Mouse (Mus musculus) regulatory T cell (primary cell): ENCODE measurements at regions not wholly inside any gene's neighbourhood (a gene's known extent, or its start where the extent isn't known, plus 50 kb on each side); places are given as distances from the start of the nearest gene placed in this dataset.

Source experiments
- in situ Hi-C: fragments of 300-600 bp; cut with MboI, MseI; formaldehyde crosslinking; loops from one replicate; pipeline ENCODE4 v1.15.1; 2025; ENCODE audit warnings: high pct_unique_total_duplicates

GRCm38 (mm10) chr15:16043438-16043837, 685.1 kb upstream of the Cdh9 start:
- in situ Hi-C loops = no loop called here

DNA sequence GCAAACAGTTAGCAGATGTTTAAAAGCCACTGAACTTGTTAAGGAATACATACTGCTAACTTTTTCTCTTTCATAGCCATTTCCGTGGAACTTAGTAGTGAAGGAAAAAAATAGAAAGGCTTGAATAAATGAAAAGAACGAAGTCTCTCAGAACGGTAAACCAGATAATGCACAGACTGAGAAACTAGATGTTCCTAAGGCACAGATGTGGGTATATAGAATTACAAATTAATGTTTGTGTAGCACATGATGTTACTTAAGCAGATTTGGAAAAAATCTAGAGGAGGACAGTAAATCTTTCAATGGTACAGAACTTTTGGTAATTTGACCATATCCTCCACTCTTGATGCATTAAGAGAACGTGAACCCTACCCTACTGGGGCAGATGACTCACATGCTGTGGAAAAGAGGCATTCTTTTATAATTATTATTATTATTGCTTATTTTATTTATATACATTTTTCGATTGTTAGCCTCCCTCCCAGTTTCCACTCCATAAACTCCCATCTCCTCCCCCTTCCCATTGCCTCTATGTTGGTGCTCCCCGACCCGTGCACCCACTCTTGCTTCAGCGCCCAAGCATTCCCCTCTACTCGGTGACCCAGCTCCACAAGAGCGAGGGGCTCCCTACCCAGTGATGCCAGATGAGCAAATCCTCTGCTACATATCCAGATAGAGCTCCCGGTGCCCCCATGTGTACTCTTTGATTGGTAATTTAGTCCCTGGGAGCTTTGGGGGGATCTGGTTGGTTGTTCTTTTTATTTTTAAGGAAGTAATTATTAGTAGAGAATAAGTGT, 651.9 kb upstream of the Cdh9 start:
- in situ Hi-C loops = loop anchor here (25.0 kb wide), 1 partner anchor 89 kb away; no protein-coding TSS in a partner anchor
